Mouse (Mus musculus) brain, embryonic 14.5 days (tissue): ENCODE measurements around the gene Inpp5k.

Experiments used
- CTCF ChIP-seq: fragments of 200-500 bp; IDR thresholded peaks from 2 replicates; pipeline ENCODE4 v1.5.1; 2012; ENCODE audit warnings: inconsistent platforms, mild to moderate bottlenecking, moderate library complexity, borderline replicate concordance; ENCODE audit not compliant: insufficient read depth, insufficient read length; ENCODE audit errors: extremely low read depth
- POLR2A ChIP-seq: fragments of 200-500 bp; IDR thresholded peaks from 2 replicates; pipeline ENCODE4 v1.6.1; 2012; ENCODE audit warnings: mild to moderate bottlenecking, inconsistent platforms, borderline replicate concordance; ENCODE audit not compliant: poor library complexity, insufficient read depth, insufficient read length, severe bottlenecking; ENCODE audit errors: extremely low read depth

- TF ChIP-seq CTCF (no peak), POLR2A (no peak)
These were observed 690 bp upstream of the Inpp5k start for GRCm38 (mm10) chr11:75630098-75630497.
